Mouse (Mus musculus): Measurements from ENCODE around the gene Fer1l5. TPM values are rescaled to one million over a fixed set of nuclear protein-coding genes. Genes with fewer than 3 reads are reported as not detected.

Gene Fer1l5
- polyA plus RNA-seq, 1 experiment from 2014 or later: 0.64 TPM

DNA sequence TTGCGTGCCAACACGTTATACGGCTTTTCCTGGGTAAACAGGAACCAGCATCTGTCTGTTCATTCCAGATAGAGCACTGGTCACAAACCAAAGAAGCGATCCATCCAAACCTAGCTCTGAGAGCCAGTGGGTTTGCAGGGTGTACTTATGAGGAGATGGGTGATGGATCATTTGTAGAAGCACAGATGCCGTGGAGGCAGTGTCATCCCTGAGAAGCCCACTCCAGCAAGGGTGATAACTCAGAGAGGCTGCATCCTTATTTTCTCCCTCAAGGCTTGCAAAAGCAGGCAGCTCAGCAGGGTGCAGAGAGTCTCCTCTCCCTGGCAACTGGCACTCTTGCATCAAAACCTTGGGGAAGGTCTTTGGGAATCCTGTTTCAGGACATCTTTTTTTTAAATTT, 86.1 kb downstream of the Fer1l5 start:
- no peak overlapping the region for H3K4me3 ChIP-seq (ENCODE audit: low read depth, low read length)
- H3K9ac ChIP-seq (ENCODE audit: low read depth, low read length): no peak overlapping the region
- no peak for DNase-seq (ENCODE audit: low spot score)
- no peaks in the 10 kb centered on the region for H3K36me3 ChIP-seq (ENCODE audit: control insufficient read depth, insufficient read depth, low read length)
- H3K4me2 ChIP-seq (ENCODE audit: low read depth, low read length): no peak overlapping the region
- no peak for ATAC-seq (ENCODE audit: low read depth)
- H3K9me3 ChIP-seq (ENCODE audit: control insufficient read depth, low read length): no peaks in the 10 kb centered on the region
- no peaks in the 10 kb centered on the region for H3K27me3 ChIP-seq (replicated peaks; ENCODE audit: control insufficient read depth, insufficient read depth, low read length)
- 84% methylated on average over 5 of the region's 5 CpGs for WGBS
- no peak overlapping the region for H3K27ac ChIP-seq (replicated peaks; ENCODE audit: low read depth, low read length)
- no peaks in the 10 kb centered on the region for H3K4me1 ChIP-seq (ENCODE audit: control insufficient read depth, insufficient read depth, low read length)

- 42% methylated on average over 2 of the region's 2 CpGs for WGBS
- Histone ChIP-seq H3K27ac (replicated peaks; ENCODE audit: low read depth, low read length) (no peak overlapping the region), H3K36me3 (ENCODE audit: control insufficient read depth, insufficient read depth, low read length) (no peaks in the 10 kb centered on the region)
Measured at GRCm38 (mm10) chr1:36461829-36462228, 89.7 kb downstream of the Fer1l5 start.

DNA sequence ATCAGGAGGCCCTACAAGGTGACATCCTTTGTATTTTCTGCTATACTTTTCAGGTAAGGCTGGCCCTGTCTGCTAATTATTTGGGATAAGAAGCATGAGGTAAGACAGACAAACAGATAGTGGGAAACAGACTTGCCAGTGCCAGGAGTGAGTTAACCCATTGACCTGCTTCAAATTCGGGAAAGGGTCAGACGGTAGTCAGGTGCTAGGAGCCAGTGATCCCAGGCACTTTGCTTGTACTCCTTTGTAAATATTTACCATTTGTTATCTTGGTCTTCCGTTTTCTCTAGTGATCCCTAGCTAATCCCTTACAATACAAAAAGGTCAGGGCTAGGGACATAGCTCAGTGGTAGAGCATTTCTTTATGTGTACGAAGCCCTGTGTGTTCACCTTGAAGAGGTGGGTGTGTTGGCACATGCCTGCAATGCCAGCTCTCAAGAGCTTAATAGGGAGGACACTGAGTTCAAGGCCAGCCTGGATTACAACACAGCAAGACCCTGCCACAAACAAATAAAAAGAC, 93.6 kb downstream of the Fer1l5 start:
- ATAC-seq (ENCODE audit: low read depth) (no peak), DNase-seq (ENCODE audit: low spot score) (no peak)
- H3K4me1 ChIP-seq (ENCODE audit: control insufficient read depth, insufficient read depth, low read length): peaks cover 1% of the 10 kb centered on the region; the same call in 1 of the 2 replicates
- H3K4me2 ChIP-seq (ENCODE audit: low read depth, low read length): no peak overlapping the region
- H3K27ac ChIP-seq (replicated peaks; ENCODE audit: low read depth, low read length): no peak overlapping the region
- 74% methylated on average over 4 of the region's 4 CpGs for WGBS
- no peaks in the 10 kb centered on the region for H3K36me3 ChIP-seq (ENCODE audit: control insufficient read depth, insufficient read depth, low read length)
- no peak overlapping the region for H3K9ac ChIP-seq (ENCODE audit: low read depth, low read length)
- no peaks in the 10 kb centered on the region for H3K27me3 ChIP-seq (replicated peaks; ENCODE audit: control insufficient read depth, insufficient read depth, low read length)
- H3K9me3 ChIP-seq (ENCODE audit: control insufficient read depth, low read length): no peaks in the 10 kb centered on the region
- no peak overlapping the region for H3K4me3 ChIP-seq (ENCODE audit: low read depth, low read length)

More at GRCm38 (mm10) chr1:36461829-36462228, 89.7 kb downstream of the Fer1l5 start:
- no peak for DNase-seq (ENCODE audit: low spot score)
- Histone ChIP-seq H3K9me3 (ENCODE audit: control insufficient read depth, low read length) (no peaks in the 10 kb centered on the region), H3K4me2 (ENCODE audit: low read depth, low read length) (no peak overlapping the region), H3K4me3 (ENCODE audit: low read depth, low read length) (no peak overlapping the region), H3K4me1 (ENCODE audit: control insufficient read depth, insufficient read depth, low read length) (no peaks in the 10 kb centered on the region), H3K9ac (ENCODE audit: low read depth, low read length) (no peak overlapping the region), H3K27me3 (replicated peaks; ENCODE audit: control insufficient read depth, insufficient read depth, low read length) (no peaks in the 10 kb centered on the region)
- no peak for ATAC-seq (ENCODE audit: low read depth)

DNA sequence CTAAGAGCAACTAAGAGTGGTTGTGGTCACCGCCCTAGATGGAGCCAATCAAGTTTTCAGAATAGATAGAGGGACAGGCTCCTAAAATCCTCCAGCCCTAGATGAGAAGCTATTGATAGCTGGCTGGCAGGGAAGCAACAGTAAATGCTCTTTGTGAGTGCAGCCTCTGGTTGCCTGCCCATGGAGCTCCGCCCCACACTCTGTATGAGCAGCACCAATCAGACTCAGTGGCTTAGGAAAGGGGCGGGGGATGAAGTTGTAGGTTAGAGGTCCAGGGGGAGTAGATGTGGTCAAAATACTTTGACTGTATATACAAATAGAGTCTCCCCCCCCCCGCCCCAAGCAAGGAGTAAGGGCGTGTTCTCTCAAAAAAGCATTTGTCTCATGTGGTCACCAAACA, 95.4 kb downstream of the Fer1l5 start:
- no peaks in the 10 kb centered on the region for H3K27me3 ChIP-seq (replicated peaks; ENCODE audit: control insufficient read depth, insufficient read depth, low read length)
- no peak overlapping the region for H3K9ac ChIP-seq (ENCODE audit: low read depth, low read length)
- ATAC-seq (ENCODE audit: low read depth): no peak
- no peaks in the 10 kb centered on the region for H3K36me3 ChIP-seq (ENCODE audit: control insufficient read depth, insufficient read depth, low read length)
- no peak overlapping the region for H3K4me3 ChIP-seq (ENCODE audit: low read depth, low read length)
- 51% methylated on average over 5 of the region's 5 CpGs for WGBS
- H3K27ac ChIP-seq (replicated peaks; ENCODE audit: low read depth, low read length): no peak overlapping the region
- H3K9me3 ChIP-seq (ENCODE audit: control insufficient read depth, low read length): no peaks in the 10 kb centered on the region
- DNase-seq (ENCODE audit: low spot score): no peak
- H3K4me1 ChIP-seq (ENCODE audit: control insufficient read depth, insufficient read depth, low read length): peaks cover 8% of the 10 kb centered on the region
- H3K4me2 ChIP-seq (ENCODE audit: low read depth, low read length): no peak overlapping the region

- Histone ChIP-seq H3K27me3 (replicated peaks; ENCODE audit: control insufficient read depth, insufficient read depth, low read length) (no peaks in the 10 kb centered on the region), H3K36me3 (ENCODE audit: control insufficient read depth, insufficient read depth, low read length) (no peaks in the 10 kb centered on the region), H3K9me3 (ENCODE audit: control insufficient read depth, low read length) (no peaks in the 10 kb centered on the region), H3K4me3 (ENCODE audit: low read depth, low read length) (no peak overlapping the region), H3K9ac (ENCODE audit: low read depth, low read length) (no peak overlapping the region), H3K4me2 (ENCODE audit: low read depth, low read length) (no peak overlapping the region), H3K27ac (replicated peaks; ENCODE audit: low read depth, low read length) (no peak overlapping the region), H3K4me1 (ENCODE audit: control insufficient read depth, insufficient read depth, low read length) (peaks cover 33% of the 10 kb centered on the region)
- WGBS: 47% methylated on average over 2 of the region's 2 CpGs
- ATAC-seq (ENCODE audit: low read depth) (no peak), DNase-seq (ENCODE audit: low spot score) (no peak)
Measured at GRCm38 (mm10) chr1:36469811-36470444, 97.8 kb downstream of the Fer1l5 start.

DNA sequence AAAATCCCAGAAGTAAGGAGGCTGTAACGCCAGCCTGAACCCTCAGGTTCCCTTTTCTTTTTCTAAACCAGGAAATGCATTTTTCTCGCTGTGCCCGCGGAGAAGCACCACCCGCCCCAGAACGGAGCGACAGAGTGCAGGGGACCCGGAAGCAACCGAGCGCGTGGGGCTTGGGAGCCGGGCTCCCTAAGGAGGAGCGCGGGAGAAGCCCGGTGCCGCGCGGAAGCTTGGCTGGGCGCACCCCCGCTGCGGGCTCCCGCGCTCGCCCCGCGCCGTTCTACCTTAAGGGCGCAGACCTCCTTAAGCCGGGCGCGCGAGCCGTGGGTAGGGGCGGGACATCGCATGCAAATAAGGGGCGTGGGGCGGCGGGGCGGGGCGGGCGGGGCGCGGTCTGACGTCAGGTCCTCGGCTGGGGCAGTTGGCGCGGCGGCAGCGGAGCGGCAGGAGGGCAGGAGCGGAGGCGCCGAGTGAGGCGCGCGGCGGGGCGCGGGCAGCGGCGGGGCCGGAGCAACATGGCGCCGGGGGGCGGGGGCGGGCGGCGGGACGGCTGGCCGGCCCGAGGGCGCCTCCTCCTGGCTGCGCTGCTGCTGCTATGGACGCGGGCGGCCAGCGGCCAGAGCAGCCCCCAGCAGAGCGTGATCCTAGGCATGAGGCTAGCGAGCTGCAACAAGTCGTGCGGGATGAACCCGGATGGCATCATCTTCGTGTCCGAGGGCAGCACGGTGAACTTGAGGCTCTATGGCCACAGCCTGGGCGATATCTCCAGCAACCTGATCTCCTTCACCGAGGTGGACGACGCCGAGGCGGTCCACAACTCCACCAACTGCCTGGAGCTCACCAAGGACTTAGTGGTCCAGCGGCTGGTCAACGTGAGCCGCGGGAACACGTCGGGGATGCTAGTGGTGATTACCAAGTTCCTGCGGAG, 99.4 kb downstream of the Fer1l5 start, which contains the start of gene Cnnm4:
Gene Cnnm4 (plus strand): TSS at position 440 of the 925 bp plus-strand sequence.
- Histone ChIP-seq H3K27me3 (replicated peaks; ENCODE audit: control insufficient read depth, insufficient read depth, low read length) (no peaks in the 10 kb centered on the region), H3K4me2 (ENCODE audit: low read depth, low read length) (peak within 1 kb of the TSS; percentile 85), H3K9ac (ENCODE audit: low read depth, low read length) (peak within 1 kb of the TSS; percentile 76), H3K4me1 (ENCODE audit: control insufficient read depth, insufficient read depth, low read length) (peaks cover 44% of the 10 kb centered on the region), H3K9me3 (ENCODE audit: control insufficient read depth, low read length) (no peaks in the 10 kb centered on the region), H3K36me3 (ENCODE audit: control insufficient read depth, insufficient read depth, low read length) (no peaks in the 10 kb centered on the region), H3K4me3 (ENCODE audit: low read depth, low read length) (peak within 1 kb of the TSS; percentile 72), H3K27ac (replicated peaks; ENCODE audit: low read depth, low read length) (peak within 1 kb of the TSS; percentile 56)
- under 1% methylated on average over 48 of the region's 98 CpGs for WGBS
- DNase-seq (ENCODE audit: low spot score) (peak; percentile 96), ATAC-seq (ENCODE audit: low read depth) (peak; percentile 92)

Small RNAs within 50 kb of the gene (microRNA-seq; reads per million reads assigned to microRNA genes)
- gene Mir6898 (ENCODE audit: borderline number of aligned reads): not detected

Other genes with a start within 250 kb of the Fer1l5 start
- 71.2 and 74.1 TPM in 2 replicates for gene Uggt1, start 127.6 kb upstream of the Fer1l5 start, polyA plus RNA-seq (2014; fragmentation: Nextera tagmentation; extraction: Ambion mirVana)
- gene Neurl3, start 97.6 kb upstream of the Fer1l5 start, polyA plus RNA-seq (2014; fragmentation: Nextera tagmentation; extraction: Ambion mirVana): 1.8 and 2.1 TPM in 2 replicates
- 12.7 and 13.7 TPM in 2 replicates for gene Arid5a, start 64.6 kb upstream of the Fer1l5 start, polyA plus RNA-seq (2014; fragmentation: Nextera tagmentation; extraction: Ambion mirVana)
- gene Kansl3, start 3.1 kb upstream of the Fer1l5 start, polyA plus RNA-seq (2014; fragmentation: Nextera tagmentation; extraction: Ambion mirVana): 35.1 and 37.1 TPM in 2 replicates
- 31.7 and 33.3 TPM in 2 replicates for gene Lman2l, start 73.0 kb downstream of the Fer1l5 start, polyA plus RNA-seq (2014; fragmentation: Nextera tagmentation; extraction: Ambion mirVana)
- 13.5 and 13.9 TPM in 2 replicates for gene Cnnm4, start 99.3 kb downstream of the Fer1l5 start, polyA plus RNA-seq (2014; fragmentation: Nextera tagmentation; extraction: Ambion mirVana)
- 4.8 and 5.1 TPM in 2 replicates for gene Cnnm3, start 139.6 kb downstream of the Fer1l5 start, polyA plus RNA-seq (2014; fragmentation: Nextera tagmentation; extraction: Ambion mirVana)
- 12.3 and 13.2 TPM in 2 replicates for gene Ankrd23, start 164.6 kb downstream of the Fer1l5 start, polyA plus RNA-seq (2014; fragmentation: Nextera tagmentation; extraction: Ambion mirVana)
- not detected in 2 replicates for gene Gm42417, start 167.1 kb downstream of the Fer1l5 start, polyA plus RNA-seq (2014; fragmentation: Nextera tagmentation; extraction: Ambion mirVana)
- 19.5 and 20.0 TPM in 2 replicates for gene Ankrd39, start 175.2 kb downstream of the Fer1l5 start, polyA plus RNA-seq (2014; fragmentation: Nextera tagmentation; extraction: Ambion mirVana)
- gene Sema4c, start 186.1 kb downstream of the Fer1l5 start, polyA plus RNA-seq (2014; fragmentation: Nextera tagmentation; extraction: Ambion mirVana): 2.3 and 3.8 TPM in 2 replicates